Mouse (Mus musculus) CD4-positive naive resting alpha-beta T cell, adult 76 days (primary cell): ENCODE measurements around the gene Slc5a9. TPM values are rescaled to one million over a fixed set of nuclear protein-coding genes. Genes with fewer than 3 reads are reported as not detected.

Experiments
- total RNA-seq: library from RNA; stranded (reverse); gene quantifications from one replicate; pipeline ENCODE4 v1.2.4, GENCODE M21; 2023

Slc5a9 gene
- not detected for total RNA-seq

DNA sequence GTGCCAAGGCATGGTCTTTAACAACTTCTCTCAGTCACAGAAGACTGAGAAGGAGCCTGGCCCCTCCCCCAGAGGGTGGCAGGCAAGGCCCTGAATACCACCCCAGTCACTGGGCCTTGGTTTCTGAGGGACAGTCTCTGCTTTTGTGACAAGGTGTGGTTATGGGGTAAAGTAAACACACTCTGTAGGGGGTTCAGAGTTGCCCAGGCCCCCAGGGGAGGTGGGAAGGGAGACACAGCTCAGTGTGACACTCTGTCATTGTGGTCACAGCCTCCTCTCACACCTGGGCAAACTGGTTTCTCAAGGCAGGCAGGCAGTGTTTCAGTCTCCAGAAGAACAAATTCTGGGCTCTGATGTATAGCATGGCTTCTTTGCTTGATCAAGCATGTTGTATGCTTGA is at the start of gene Slc5a9:
Gene Slc5a9, minus strand, starts transcription at position 144 of the 400 bp plus-strand sequence.

DNA sequence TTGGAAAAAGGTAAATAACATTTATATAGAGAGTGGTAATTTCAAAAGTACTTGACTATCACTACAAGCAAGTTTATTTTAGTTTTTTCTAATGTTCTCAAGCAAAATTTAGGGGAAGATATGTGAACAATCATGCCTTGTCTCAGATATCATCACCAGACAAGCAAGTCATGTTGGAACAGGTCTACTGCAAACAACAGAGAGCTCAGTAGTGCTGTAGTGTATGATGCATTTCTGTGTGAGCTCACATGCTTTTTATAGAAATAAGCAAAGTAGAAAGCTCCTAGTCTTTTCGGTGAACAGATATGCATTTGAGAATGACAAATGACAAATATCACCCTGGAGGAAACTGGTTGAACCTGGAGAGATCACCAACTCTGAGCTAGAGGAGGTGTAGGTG is 16.4 kb upstream of the Slc5a9 start, which contains the start of gene Skint8:
Gene Skint8, plus strand, starts transcription at position 301 of the 400 bp plus-strand sequence.

Other genes starting within 250 kb of the Slc5a9 start
- 46.4 TPM for gene Spata6, start 182.9 kb downstream of the Slc5a9 start, total RNA-seq
- gene Skint8, start 16.5 kb upstream of the Slc5a9 start, total RNA-seq, result not detected
- not detected for gene Skint7, start 70.0 kb upstream of the Slc5a9 start, total RNA-seq
- not detected for gene Skint1, start 103.4 kb upstream of the Slc5a9 start, total RNA-seq
- not detected for gene Skint4, start 169.1 kb upstream of the Slc5a9 start, total RNA-seq